Mouse (Mus musculus) MEL (cell line): ENCODE measurements around the gene Phkg2.

Experiments
- CTCF ChIP-seq, 3 experiments: IDR thresholded peaks in 2 of 3; conservative IDR thresholded peaks in 1 of 3; 2 replicates each; pipeline ENCODE4 v1.5.1; 2011 to 2012; ENCODE audit warnings: low read length in 3 of 3, low read depth in 2 of 3, mild to moderate bottlenecking in 2 of 3, improper control_type of control experiment in 1 of 3, inconsistent platforms in 1 of 3, mixed read lengths in 1 of 3, moderate library complexity in 1 of 3; ENCODE audit not compliant: control insufficient read depth in 1 of 3, insufficient read depth in 1 of 3, poor library complexity in 1 of 3, severe bottlenecking in 1 of 3
- E2F4 ChIP-seq: IDR thresholded peaks from 2 replicates; pipeline ENCODE4 v1.6.1; 2011; ENCODE audit warnings: low read depth, low read length, improper control_type of control experiment, borderline replicate concordance
- GABPA ChIP-seq: IDR thresholded peaks from 2 replicates; pipeline ENCODE4 v1.6.1; 2012; ENCODE audit warnings: low read depth, mild to moderate bottlenecking, inconsistent platforms, low read length, improper control_type of control experiment, moderate library complexity
- GATA1 ChIP-seq: IDR thresholded peaks from 2 replicates; pipeline ENCODE4 v1.6.1; 2011; ENCODE audit warnings: low read depth, low read length, improper control_type of control experiment
- JUND ChIP-seq: IDR thresholded peaks from 2 replicates; pipeline ENCODE4 v1.6.1; 2011; ENCODE audit warnings: low read depth, mild to moderate bottlenecking, improper control_type of control experiment, low read length
- MAFK ChIP-seq: IDR thresholded peaks from 2 replicates; pipeline ENCODE4 v1.6.1; 2011; ENCODE audit warnings: low read depth, mild to moderate bottlenecking, low read length, improper control_type of control experiment, borderline replicate concordance
- MAX ChIP-seq: IDR thresholded peaks from 2 replicates; pipeline ENCODE4 v1.6.1; 2011; ENCODE audit warnings: low read length, improper control_type of control experiment
- NRF1 ChIP-seq: IDR thresholded peaks from 2 replicates; pipeline ENCODE4 v1.6.1; 2014; ENCODE audit warnings: low read depth, mild to moderate bottlenecking, inconsistent platforms, low read length, improper control_type of control experiment, moderate library complexity; ENCODE audit not compliant: poor library complexity, insufficient read depth, severe bottlenecking
- POLR2AphosphoS5 ChIP-seq: IDR thresholded peaks from 2 replicates; pipeline ENCODE4 v1.6.1; 2012; ENCODE audit warnings: low read depth, borderline replicate concordance, mild to moderate bottlenecking, inconsistent platforms, low read length, moderate library complexity, mixed read lengths
- UBTF ChIP-seq: IDR thresholded peaks from 2 replicates; pipeline ENCODE4 v1.6.1; 2012; ENCODE audit warnings: low read depth, mild to moderate bottlenecking, inconsistent platforms, low read length, improper control_type of control experiment, moderate library complexity, borderline replicate concordance; ENCODE audit not compliant: insufficient read depth
- ZMIZ1 ChIP-seq: IDR thresholded peaks from 2 replicates; pipeline ENCODE4 v1.6.1; 2012; ENCODE audit warnings: low read depth, mild to moderate bottlenecking, inconsistent platforms, low read length, improper control_type of control experiment, moderate library complexity

- no peak for TF ChIP-seq MAFK
- no peak for TF ChIP-seq ZMIZ1
- TF ChIP-seq GATA1 = no peak
- no peak for TF ChIP-seq MAX
- TF ChIP-seq CTCF (IDR thresholded peaks at IDR 0.05 in 2 of 3, conservative IDR thresholded peaks at IDR 0.05 in 1 of 3; ENCODE audit: control insufficient read depth in 1 of 3, insufficient read depth in 1 of 3, low read depth in 2 of 3, low read length in 3 of 3, poor library complexity in 1 of 3, severe bottlenecking in 1 of 3) = no peak
- TF ChIP-seq E2F4 = no peak
- no peak for TF ChIP-seq UBTF
- no peak for TF ChIP-seq JUND
- no peak for TF ChIP-seq POLR2AphosphoS5
- TF ChIP-seq GABPA = no peak
- no peak for TF ChIP-seq NRF1
These were observed 27.5 kb downstream of the Phkg2 start for GRCm38 (mm10) chr7:127600612-127601011.
